Mouse (Mus musculus) liver, adult 2 months (tissue): Measurements from ENCODE around the gene Dlgap4. TPM values are rescaled to one million over a fixed set of nuclear protein-coding genes. Genes with fewer than 3 reads are reported as not detected.

Source experiments
- DNase-seq: peaks from one replicate; pipeline ENCODE4 v3.0.0-alpha.2; 2011; ENCODE audit warnings: low read depth, low spot score; ENCODE audit errors: extremely low read depth
- H3K27ac ChIP-seq: fragments of 200-500 bp; replicated peaks from 2 replicates; pipeline ENCODE4 v1.5.1; 2012; ENCODE audit warnings: low read depth, mild to moderate bottlenecking, control low read depth, inconsistent platforms, low read length; ENCODE audit not compliant: insufficient read depth
- H3K27me3 ChIP-seq: fragments of 200-500 bp; 2 replicates; pipeline ENCODE4 v1.6.1; 2012; ENCODE audit warnings: mild to moderate bottlenecking, moderate library complexity, low read length, inconsistent platforms; ENCODE audit not compliant: control insufficient read depth, insufficient read depth
- H3K36me3 ChIP-seq: fragments of 200-500 bp; 2 replicates; pipeline ENCODE4 v1.6.1; 2012; ENCODE audit warnings: low read length, inconsistent platforms; ENCODE audit not compliant: control insufficient read depth, insufficient read depth
- H3K4me1 ChIP-seq: fragments of 200-500 bp; 2 replicates; pipeline ENCODE4 v1.6.1; 2011; ENCODE audit warnings: low read length; ENCODE audit not compliant: control insufficient read depth, insufficient read depth
- H3K4me3 ChIP-seq: fragments of 200-500 bp; 2 replicates; pipeline ENCODE4 v1.5.1; 2011; ENCODE audit warnings: low read depth, mild to moderate bottlenecking, control low read depth, low read length, moderate library complexity; ENCODE audit not compliant: insufficient read depth
- H3K79me2 ChIP-seq: fragments of 200-500 bp; 2 replicates; pipeline ENCODE4 v1.6.1; 2012; ENCODE audit warnings: inconsistent platforms, mild to moderate bottlenecking, low read length, moderate library complexity; ENCODE audit not compliant: control insufficient read depth, insufficient read depth
- H3K9ac ChIP-seq: fragments of 200-500 bp; 2 replicates; pipeline ENCODE4 v1.6.1; 2012; ENCODE audit warnings: low read depth, mild to moderate bottlenecking, control low read depth, inconsistent platforms, low read length
- CTCF ChIP-seq: fragments of 200-500 bp; IDR thresholded peaks from 2 replicates; pipeline ENCODE4 v1.5.1; 2011; ENCODE audit warnings: low read depth, low read length, control low read depth
- POLR2A ChIP-seq: fragments of 200-500 bp; IDR thresholded peaks from 2 replicates; pipeline ENCODE4 v1.6.1; 2011; ENCODE audit warnings: low read length, control low read depth; ENCODE audit not compliant: insufficient read depth; ENCODE audit errors: extremely low read depth
- WGBS: fragments of 180-500 bp; shearing (Covaris S2); methylation state at CpG from one replicate; pipeline ENCODE4 v1.1.7; 2018; 5-methylcytosine and 5-hydroxymethylcytosine counted together
- polyA plus RNA-seq: library from polyadenylated mRNA; depleted of rRNA; stranded (reverse); fragments of >200 nt; gene quantifications from 2 replicates; pipeline ENCODE4 v1.2.3, GENCODE M21; 2012
- total RNA-seq: library from RNA; depleted of rRNA; stranded (reverse); fragments of >200 nt; gene quantifications from 2 replicates; pipeline ENCODE4 v1.2.3, GENCODE M21; 2014

The Dlgap4 gene
- total and polyA plus RNA-seq, 2 experiments, result 3.2 to 22.8 TPM

- no peak overlapping the region for H3K27ac ChIP-seq
- H3K27me3 ChIP-seq, result no peaks in the 10 kb centered on the region
- no peaks in the 10 kb centered on the region for H3K79me2 ChIP-seq
- no peaks in the 10 kb centered on the region for H3K36me3 ChIP-seq
- no peak overlapping the region for H3K9ac ChIP-seq
- H3K4me1 ChIP-seq, result no peaks in the 10 kb centered on the region; the same call in 1 of the 2 replicates
- no peak for TF ChIP-seq CTCF
- TF ChIP-seq POLR2A, result no peak
- WGBS, result 93% methylated on average over 6 of the region's 6 CpGs
- no peak overlapping the region for H3K4me3 ChIP-seq
- no peak for DNase-seq
These were observed 8.7 kb downstream of the Dlgap4 start for GRCm38 (mm10) chr2:156622192-156622591.

- TF ChIP-seq CTCF (no peak), POLR2A (no peak)
- no peaks in the 10 kb centered on the region for H3K36me3 ChIP-seq
- no peaks in the 10 kb centered on the region for H3K27me3 ChIP-seq
- no peaks in the 10 kb centered on the region; the same call in 1 of the 2 replicates for H3K4me1 ChIP-seq
- WGBS, result 89% methylated on average over 2 of the region's 2 CpGs
- H3K9ac ChIP-seq, result no peak overlapping the region
- no peaks in the 10 kb centered on the region for H3K79me2 ChIP-seq
- no peak for DNase-seq
- H3K27ac ChIP-seq, result no peak overlapping the region
- no peak overlapping the region for H3K4me3 ChIP-seq
These were observed 9.7 kb downstream of the Dlgap4 start for GRCm38 (mm10) chr2:156623246-156623645.

GRCm38 (mm10) chr2:156625307-156625706, 11.8 kb downstream of the Dlgap4 start:
- WGBS, result 83% methylated on average over 18 of the region's 18 CpGs
- no peaks in the 10 kb centered on the region for H3K36me3 ChIP-seq
- DNase-seq, result no peak
- H3K4me3 ChIP-seq, result no peak overlapping the region
- no peak overlapping the region for H3K27ac ChIP-seq
- no peaks in the 10 kb centered on the region; the same call in 1 of the 2 replicates for H3K4me1 ChIP-seq
- no peaks in the 10 kb centered on the region for H3K79me2 ChIP-seq
- H3K9ac ChIP-seq, result no peak overlapping the region
- TF ChIP-seq CTCF (no peak), POLR2A (no peak)
- no peaks in the 10 kb centered on the region for H3K27me3 ChIP-seq

- no peak for DNase-seq
- no peaks in the 10 kb centered on the region for H3K27me3 ChIP-seq
- no peaks in the 10 kb centered on the region for H3K79me2 ChIP-seq
- no peak overlapping the region for H3K9ac ChIP-seq
- no peak overlapping the region for H3K4me3 ChIP-seq
- no peaks in the 10 kb centered on the region for H3K4me1 ChIP-seq
- no peak for TF ChIP-seq POLR2A
- TF ChIP-seq CTCF, result no peak
- H3K27ac ChIP-seq, result no peak overlapping the region
- no peaks in the 10 kb centered on the region for H3K36me3 ChIP-seq
- 88% methylated on average over 9 of the region's 9 CpGs for WGBS
These were observed 12.6 kb downstream of the Dlgap4 start for GRCm38 (mm10) chr2:156626119-156626518.

- H3K27ac ChIP-seq, result no peak overlapping the region
- no peaks in the 10 kb centered on the region for H3K4me1 ChIP-seq
- no peak overlapping the region for H3K9ac ChIP-seq
- 26% methylated on average over 8 of the region's 8 CpGs for WGBS
- H3K79me2 ChIP-seq, result no peaks in the 10 kb centered on the region
- H3K27me3 ChIP-seq, result no peaks in the 10 kb centered on the region
- DNase-seq, result peak; percentile 40
- H3K4me3 ChIP-seq, result no peak overlapping the region
- H3K36me3 ChIP-seq, result no peaks in the 10 kb centered on the region
- TF ChIP-seq POLR2A, result no peak
- no peak for TF ChIP-seq CTCF
These were observed 13.0 kb downstream of the Dlgap4 start for GRCm38 (mm10) chr2:156626544-156626943.

- H3K4me1 ChIP-seq, result no peaks in the 10 kb centered on the region
- WGBS, result 48% methylated on average over 17 of the region's 17 CpGs
- H3K27ac ChIP-seq, result no peak overlapping the region
- H3K4me3 ChIP-seq, result no peak overlapping the region
- no peak overlapping the region for H3K9ac ChIP-seq
- H3K36me3 ChIP-seq, result no peaks in the 10 kb centered on the region
- H3K27me3 ChIP-seq, result no peaks in the 10 kb centered on the region
- no peak for DNase-seq
- no peaks in the 10 kb centered on the region for H3K79me2 ChIP-seq
- TF ChIP-seq POLR2A (no peak), CTCF (no peak)
These were observed 14.4 kb downstream of the Dlgap4 start for GRCm38 (mm10) chr2:156627917-156628316.

- Histone ChIP-seq H3K4me3 (no peak overlapping the region), H3K9ac (no peak overlapping the region), H3K36me3 (no peaks in the 10 kb centered on the region), H3K27ac (no peak overlapping the region), H3K79me2 (no peaks in the 10 kb centered on the region), H3K27me3 (no peaks in the 10 kb centered on the region), H3K4me1 (no peaks in the 10 kb centered on the region)
- DNase-seq, result no peak
- 76% methylated on average over 1 of the region's 1 CpGs for WGBS
- no peak for TF ChIP-seq CTCF
- TF ChIP-seq POLR2A, result no peak
These were observed 16.8 kb downstream of the Dlgap4 start for GRCm38 (mm10) chr2:156630288-156630687.
